Mouse (Mus musculus): ENCODE measurements at regions not wholly inside any gene's neighbourhood (a gene's known extent, or its start where the extent isn't known, plus 50 kb on each side); places are given as distances from the start of the nearest gene placed in this dataset.

GRCm38 (mm10) chr10:114996400-114996799, 188.4 kb downstream of the Tph2 start:
- peaks cover 0 to 6% of the 10 kb centered on the region in 2 experiments; a peak in 2 of 4 replicates for H3K4me1 ChIP-seq (ENCODE audit: control insufficient read depth in 1 of 2, insufficient read depth in 2 of 2)
- no peak overlapping the region for H3K27ac ChIP-seq (ENCODE audit: insufficient read depth, low read depth)
- dilution Hi-C loops (cut with MboI; ENCODE audit: extremely low pct_ligation_motif_present, extremely low pct_unique_long_range_greater_than_20kb, low sequenced_read_pairs), result no loop called here
- no peaks in the 10 kb centered on the region for H3K27me3 ChIP-seq (replicated peaks)
- no peak overlapping the region for H3K4me3 ChIP-seq (replicated peaks in 1 of 3; ENCODE audit: low read depth in 2 of 3, low read length in 2 of 3, poor library complexity in 1 of 3)
- H3K9me3 ChIP-seq (replicated peaks; ENCODE audit: low read length), result no peaks in the 10 kb centered on the region
- H3K36me3 ChIP-seq (replicated peaks in 1 of 2; ENCODE audit: control insufficient read depth in 1 of 2, insufficient read depth in 1 of 2, low read length in 1 of 2), result no peaks in the 10 kb centered on the region
- H3K79me2 ChIP-seq (replicated peaks; ENCODE audit: control insufficient read depth, extremely low read depth, insufficient read depth, poor library complexity, severe bottlenecking), result no peaks in the 10 kb centered on the region
- no peak overlapping the region for H3K4me2 ChIP-seq (ENCODE audit: insufficient read depth, low read depth, poor library complexity, severe bottlenecking)
- no peak for DNase-seq (ENCODE audit: extremely low read depth)
- no peak for TF ChIP-seq TBP (conservative IDR thresholded peaks at IDR 0.05; ENCODE audit: low read depth, low read length)
- no peak for TF ChIP-seq MYC (IDR thresholded peaks at IDR 0.05; ENCODE audit: low read depth, low read length)
- TF ChIP-seq MEF2A (IDR thresholded peaks at IDR 0.05; ENCODE audit: borderline replicate concordance, low read depth, low read length), result no peak
- no peak for TF ChIP-seq ZNF384 (IDR thresholded peaks at IDR 0.05; ENCODE audit: low read depth, low read length)
- TF ChIP-seq PAX5 (IDR thresholded peaks at IDR 0.05; ENCODE audit: low read length), result no peak
- no peak for TF ChIP-seq CHD1 (IDR thresholded peaks at IDR 0.05; ENCODE audit: low read depth, low read length)
- no peak for TF ChIP-seq UBTF (IDR thresholded peaks at IDR 0.05; ENCODE audit: low read depth, low read length)
- TF ChIP-seq CHD2 (IDR thresholded peaks at IDR 0.05; ENCODE audit: low read length), result no peak
- TF ChIP-seq ZMIZ1 (IDR thresholded peaks at IDR 0.05; ENCODE audit: low read depth, low read length), result no peak
- no peak for TF ChIP-seq JUND (conservative IDR thresholded peaks at IDR 0.05; ENCODE audit: low read depth, low read length)
- H3K9ac ChIP-seq (ENCODE audit: insufficient read depth, low read depth), result no peak overlapping the region
- in situ Hi-C loops (cut with MboI; ENCODE audit: low pct_ligation_motif_present, low pct_unique_long_range_greater_than_20kb, low sequenced_read_pairs), result no loop called here

GRCm38 (mm10) chr10:114995211-114995908, 189.5 kb downstream of the Tph2 start:
- DNase-seq (ENCODE audit: extremely low read depth), result no peak
- no peaks in the 10 kb centered on the region for H3K27me3 ChIP-seq (replicated peaks)
- TF ChIP-seq MAX (IDR thresholded peaks at IDR 0.05; ENCODE audit: low read length) (no peak), JUN (IDR thresholded peaks at IDR 0.05; ENCODE audit: insufficient read depth, low read depth, low read length) (no peak), POLR2AphosphoS2 (IDR thresholded peaks at IDR 0.05; ENCODE audit: low read depth, low read length) (no peak), UBTF (IDR thresholded peaks at IDR 0.05; ENCODE audit: low read depth, low read length) (no peak), MYC (IDR thresholded peaks at IDR 0.05; ENCODE audit: low read depth, low read length) (no peak), CHD1 (IDR thresholded peaks at IDR 0.05; ENCODE audit: low read depth, low read length) (no peak), RAD21 (IDR thresholded peaks at IDR 0.05; ENCODE audit: low read depth, low read length) (no peak), IRF4 (IDR thresholded peaks at IDR 0.05; ENCODE audit: low read depth, low read length) (no peak), BHLHE40 (IDR thresholded peaks at IDR 0.05; ENCODE audit: low read depth, low read length) (no peak)
- H3K4me3 ChIP-seq (replicated peaks in 1 of 3; ENCODE audit: low read depth in 2 of 3, low read length in 2 of 3, poor library complexity in 1 of 3), result no peak overlapping the region
- dilution Hi-C loops (cut with MboI; ENCODE audit: extremely low pct_ligation_motif_present, extremely low pct_unique_long_range_greater_than_20kb, low sequenced_read_pairs) (no loop called here), in situ Hi-C loops (cut with MboI; ENCODE audit: low pct_ligation_motif_present, low pct_unique_long_range_greater_than_20kb, low sequenced_read_pairs) (no loop called here)
- no peak overlapping the region for H3K9ac ChIP-seq (ENCODE audit: insufficient read depth, low read depth)
- H3K4me1 ChIP-seq (ENCODE audit: control insufficient read depth in 1 of 2, insufficient read depth in 2 of 2), result peaks cover 0 to 6% of the 10 kb centered on the region in 2 experiments; a peak in 2 of 4 replicates
- H3K4me2 ChIP-seq (ENCODE audit: insufficient read depth, low read depth, poor library complexity, severe bottlenecking), result no peak overlapping the region
- no peaks in the 10 kb centered on the region for H3K36me3 ChIP-seq (replicated peaks in 1 of 2; ENCODE audit: control insufficient read depth in 1 of 2, insufficient read depth in 1 of 2, low read length in 1 of 2)
- no peaks in the 10 kb centered on the region for H3K79me2 ChIP-seq (replicated peaks; ENCODE audit: control insufficient read depth, extremely low read depth, insufficient read depth, poor library complexity, severe bottlenecking)
- no peak overlapping the region for H3K27ac ChIP-seq (ENCODE audit: insufficient read depth, low read depth)
- no peaks in the 10 kb centered on the region for H3K9me3 ChIP-seq (replicated peaks; ENCODE audit: low read length)

Data from CH12.LX (cell line).